Mouse (Mus musculus) megakaryocyte, embryonic 14.5 days (primary cell): ENCODE data around the gene Trim72. TPM values are rescaled to one million over a fixed set of nuclear protein-coding genes. Genes with fewer than 3 reads are reported as not detected.
"Not testable (repeated sequence)": the region's sequence is repeated elsewhere in the genome, so short reads cannot be mapped to it uniquely, and the experiment has no call there.

Source experiments
- H3K27me3 ChIP-seq: replicated peaks from 2 replicates; pipeline ENCODE3; 2012; ENCODE audit warnings: inconsistent platforms
- H3K36me3 ChIP-seq: replicated peaks from 2 replicates; pipeline ENCODE3; 2012; ENCODE audit warnings: low read length, inconsistent platforms, mixed read lengths
- H3K4me1 ChIP-seq: 2 replicates; pipeline ENCODE4 v1.6.1; 2012; ENCODE audit warnings: inconsistent platforms
- H3K4me3 ChIP-seq: replicated peaks from 2 replicates; pipeline ENCODE3; 2012; ENCODE audit warnings: moderate library complexity, mild to moderate bottlenecking, inconsistent platforms
- H3K9me3 ChIP-seq: 2 replicates; pipeline ENCODE4 v1.6.1; 2012; ENCODE audit warnings: inconsistent platforms
- FLI1 ChIP-seq: IDR thresholded peaks from 2 replicates; pipeline ENCODE4 v1.6.1; 2012; ENCODE audit warnings: low read length, inconsistent platforms, mixed read lengths
- GATA1 ChIP-seq: IDR thresholded peaks from 3 replicates; pipeline ENCODE4 v1.6.1; 2012; ENCODE audit warnings: mixed read lengths, low read length, inconsistent platforms, borderline replicate concordance
- polyA plus RNA-seq: library from polyadenylated mRNA; stranded (reverse); fragments of >175 nt; gene quantifications from 2 replicates; pipeline ENCODE4 v1.2.3, GENCODE M21; 2012; ENCODE audit warnings: low replicate concordance; ENCODE audit not compliant: insufficient read depth

Gene Trim72
- polyA plus RNA-seq, 1 experiment, result 0.50 TPM

- Histone ChIP-seq H3K9me3 (peaks cover 14% of the 10 kb centered on the region), H3K4me1 (peaks cover 21% of the 10 kb centered on the region), H3K4me3 (no peak overlapping the region), H3K27me3 (peaks cover 64% of the 10 kb centered on the region), H3K36me3 (no peaks in the 10 kb centered on the region)
- TF ChIP-seq GATA1 (no peak), FLI1 (no peak)
Measured at GRCm38 (mm10) chr7:128006193-128006592, 2.4 kb downstream of the Trim72 start.

DNA sequence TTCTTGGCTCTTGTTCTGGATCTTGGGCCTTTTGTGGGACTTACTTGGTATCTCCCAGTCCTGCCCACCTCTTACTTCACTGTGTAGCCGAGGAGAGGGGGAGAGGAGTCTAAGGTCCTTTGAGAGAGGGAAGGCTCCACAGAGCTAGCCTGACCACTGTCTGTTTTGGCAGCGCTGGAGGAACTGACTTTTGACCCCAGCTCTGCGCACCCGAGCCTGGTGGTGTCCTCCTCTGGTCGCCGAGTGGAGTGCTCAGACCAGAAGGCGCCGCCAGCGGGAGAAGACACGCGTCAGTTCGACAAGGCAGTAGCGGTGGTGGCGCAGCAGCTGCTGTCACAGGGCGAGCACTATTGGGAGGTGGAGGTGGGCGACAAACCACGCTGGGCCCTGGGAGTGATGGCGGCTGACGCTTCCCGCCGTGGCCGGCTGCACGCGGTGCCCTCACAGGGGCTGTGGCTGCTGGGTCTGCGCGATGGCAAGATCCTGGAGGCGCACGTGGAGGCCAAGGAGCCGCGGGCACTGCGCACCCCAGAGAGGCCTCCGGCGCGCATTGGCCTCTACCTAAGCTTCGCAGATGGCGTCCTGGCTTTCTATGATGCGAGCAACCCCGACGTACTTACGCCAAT lies 6.1 kb downstream of the Trim72 start:
- TF ChIP-seq FLI1 (no peak), GATA1 (no peak)
- Histone ChIP-seq H3K27me3 (peaks cover 55% of the 10 kb centered on the region), H3K9me3 (peaks cover 9% of the 10 kb centered on the region), H3K4me1 (peaks cover 14% of the 10 kb centered on the region), H3K4me3 (peak overlapping the region; percentile 28), H3K36me3 (no peaks in the 10 kb centered on the region)

DNA sequence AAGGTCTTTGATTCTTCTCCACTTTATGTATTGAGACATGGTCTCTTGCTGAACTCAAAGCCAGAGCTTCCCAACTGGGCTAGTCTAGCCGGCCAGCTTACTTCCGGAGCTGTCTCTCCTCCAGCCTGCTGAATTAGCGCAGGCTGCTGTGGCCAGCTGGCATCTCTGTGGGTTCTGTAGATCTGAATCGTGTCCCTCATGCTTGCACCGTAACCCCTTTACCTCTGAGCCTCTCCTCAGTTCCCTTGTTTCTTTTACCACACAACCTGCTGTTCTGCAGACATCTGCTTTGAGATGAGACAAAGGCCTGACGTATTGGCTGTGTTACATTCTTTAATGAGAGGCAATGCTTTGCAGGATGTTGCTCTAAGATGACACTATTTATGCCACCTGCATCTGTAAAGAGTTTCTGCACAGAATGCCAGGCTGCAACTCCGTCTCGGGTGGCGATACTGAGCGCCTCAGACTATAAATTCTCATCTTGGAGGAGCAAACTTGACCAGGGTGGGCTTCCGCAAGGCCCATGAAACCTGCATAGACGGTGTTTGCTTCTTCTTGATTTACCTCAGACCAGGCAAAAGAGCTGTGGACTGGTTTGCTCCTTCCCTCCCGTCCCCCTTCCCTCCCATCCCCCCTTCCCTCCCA lies 8.5 kb downstream of the Trim72 start:
- Histone ChIP-seq H3K9me3 (peaks cover 17% of the 10 kb centered on the region), H3K36me3 (peaks cover 3% of the 10 kb centered on the region), H3K4me1 (peaks cover 14% of the 10 kb centered on the region), H3K4me3 (no peak overlapping the region), H3K27me3 (peaks cover 36% of the 10 kb centered on the region)
- TF ChIP-seq GATA1 (no peak), FLI1 (no peak)

GRCm38 (mm10) chr7:128013116-128013515 lies 9.4 kb downstream of the Trim72 start:
- Histone ChIP-seq H3K9me3 (peaks cover 26% of the 10 kb centered on the region), H3K36me3 (peaks cover 6% of the 10 kb centered on the region), H3K4me3 (no peak overlapping the region), H3K27me3 (peaks cover 28% of the 10 kb centered on the region), H3K4me1 (peaks cover 18% of the 10 kb centered on the region)
- no peak for TF ChIP-seq GATA1
- no peak for TF ChIP-seq FLI1

- not testable (repeated sequence) for H3K4me3 ChIP-seq, H3K27me3 ChIP-seq
- peaks cover 36% of the 10 kb centered on the region for H3K4me1 ChIP-seq
- H3K9me3 ChIP-seq, result peaks cover 42% of the 10 kb centered on the region
- peaks cover 16% of the 10 kb centered on the region for H3K36me3 ChIP-seq
Measured at GRCm38 (mm10) chr7:128016134-128016533, 12.4 kb downstream of the Trim72 start.

DNA sequence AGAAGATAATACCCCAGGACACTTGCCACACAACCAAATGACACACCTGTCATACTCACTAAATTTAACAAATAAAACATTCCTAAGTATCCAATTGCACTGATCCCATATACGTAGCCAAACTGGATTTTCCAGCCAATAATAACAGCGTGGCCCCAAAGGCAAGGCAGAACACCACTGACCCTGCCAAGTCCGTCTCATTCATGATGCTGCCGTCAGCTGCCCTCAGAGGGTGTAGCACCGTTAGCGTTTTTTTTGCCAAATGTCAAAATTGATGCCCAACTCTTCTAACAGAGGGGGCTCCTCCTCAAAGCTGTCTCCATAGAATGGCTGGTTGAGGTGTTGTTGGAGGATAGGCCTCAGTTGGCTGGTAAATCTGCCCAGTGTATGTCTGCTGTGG lies 12.9 kb downstream of the Trim72 start:
- Histone ChIP-seq H3K27me3 (peaks cover 6% of the 10 kb centered on the region), H3K9me3 (peaks cover 47% of the 10 kb centered on the region), H3K36me3 (peaks cover 20% of the 10 kb centered on the region), H3K4me1 (peaks cover 38% of the 10 kb centered on the region), H3K4me3 (no peak overlapping the region)
- no peak for TF ChIP-seq GATA1
- TF ChIP-seq FLI1, result no peak

GRCm38 (mm10) chr7:128018275-128018674 lies 14.5 kb downstream of the Trim72 start:
- H3K36me3 ChIP-seq, result peaks cover 28% of the 10 kb centered on the region
- peaks cover 62% of the 10 kb centered on the region for H3K9me3 ChIP-seq

GRCm38 (mm10) chr7:128019187-128019586 lies 15.4 kb downstream of the Trim72 start:
- TF ChIP-seq FLI1 (no peak), GATA1 (no peak)
- peaks cover 71% of the 10 kb centered on the region for H3K9me3 ChIP-seq
- H3K4me3 ChIP-seq, result no peak overlapping the region
- H3K4me1 ChIP-seq, result peaks cover 38% of the 10 kb centered on the region
- peaks cover 5% of the 10 kb centered on the region for H3K27me3 ChIP-seq
- peaks cover 28% of the 10 kb centered on the region for H3K36me3 ChIP-seq

More at GRCm38 (mm10) chr7:128018275-128018674, 14.5 kb downstream of the Trim72 start:
- H3K4me3 ChIP-seq, result peak overlapping the region; percentile 77
- H3K27me3 ChIP-seq, result peaks cover 6% of the 10 kb centered on the region
- TF ChIP-seq FLI1, result no peak
- TF ChIP-seq GATA1, result no peak
- H3K4me1 ChIP-seq, result peaks cover 38% of the 10 kb centered on the region

- Histone ChIP-seq H3K27me3 (peaks cover under 1% of the 10 kb centered on the region), H3K4me1 (peaks cover 41% of the 10 kb centered on the region), H3K9me3 (peaks cover 66% of the 10 kb centered on the region), H3K4me3 (no peak overlapping the region), H3K36me3 (peaks cover 23% of the 10 kb centered on the region)
- no peak for TF ChIP-seq FLI1
Measured at GRCm38 (mm10) chr7:128022974-128023373, 19.2 kb downstream of the Trim72 start.

GRCm38 (mm10) chr7:128023565-128023964 lies 19.8 kb downstream of the Trim72 start:
- H3K36me3 ChIP-seq, result peaks cover 19% of the 10 kb centered on the region
- H3K27me3 ChIP-seq, result peaks cover 2% of the 10 kb centered on the region
- H3K4me1 ChIP-seq, result peaks cover 36% of the 10 kb centered on the region
- TF ChIP-seq FLI1 (no peak), GATA1 (no peak)
- peaks cover 60% of the 10 kb centered on the region for H3K9me3 ChIP-seq
- H3K4me3 ChIP-seq, result no peak overlapping the region

DNA sequence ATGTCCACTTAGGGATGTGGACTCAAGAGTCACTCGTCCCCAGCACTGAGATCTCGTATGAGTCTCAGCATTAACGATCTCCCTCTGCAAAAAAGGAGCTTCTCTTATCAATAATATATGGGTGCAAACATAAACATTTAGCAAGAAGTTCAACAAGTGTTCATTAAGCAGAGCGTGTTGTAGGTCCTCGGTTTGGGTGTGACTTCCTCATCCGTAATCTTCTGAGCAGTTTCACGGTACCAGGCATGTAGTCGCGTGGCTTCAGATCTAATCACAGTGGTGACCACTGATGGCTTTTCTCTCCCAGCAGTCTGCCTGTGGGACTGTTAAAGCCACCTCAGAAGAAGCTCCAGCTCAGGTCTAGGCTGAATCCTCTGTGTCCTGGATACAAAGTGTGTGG lies 20.6 kb downstream of the Trim72 start:
- TF ChIP-seq GATA1 (no peak), FLI1 (no peak)
- Histone ChIP-seq H3K4me3 (no peak overlapping the region), H3K9me3 (peaks cover 52% of the 10 kb centered on the region)

More for the DNA sequence above, 20.6 kb downstream of the Trim72 start:
- H3K27me3 ChIP-seq, result peaks cover 2% of the 10 kb centered on the region
- peaks cover 12% of the 10 kb centered on the region for H3K36me3 ChIP-seq
- H3K4me1 ChIP-seq, result peaks cover 30% of the 10 kb centered on the region
